Mouse (Mus musculus): ENCODE results near the gene Cdk1.

Gene Cdk1

DNA sequence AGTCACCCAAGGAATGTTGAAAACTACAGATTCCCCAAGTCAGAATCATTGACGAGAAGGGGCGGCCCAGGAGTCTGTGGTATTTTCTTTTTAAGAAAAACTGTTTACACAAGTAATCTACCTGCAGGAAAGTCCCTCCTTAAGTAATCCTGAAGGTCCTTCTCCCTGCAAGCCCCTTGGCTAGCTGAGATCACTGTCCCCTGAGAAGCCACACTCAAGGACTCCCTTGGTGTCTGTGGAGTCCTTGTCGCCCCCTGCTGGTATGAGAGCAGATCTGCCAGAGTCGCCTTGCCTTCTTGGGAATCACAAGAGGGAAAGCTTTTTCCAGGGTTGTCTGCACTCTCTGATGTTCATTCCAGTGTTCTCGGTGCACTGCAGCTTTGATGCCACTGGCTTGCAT lies 45.7 kb downstream of the Cdk1 start:
- DNase-seq (ENCODE audit: low spot score in 2 of 2), result peak in 1 of 2 experiments; percentile 45

GRCm38 (mm10) chr10:69306205-69306604 lies 46.5 kb downstream of the Cdk1 start:
- DNase-seq (ENCODE audit: low spot score in 2 of 2), result peak in 1 of 2 experiments; percentile 35

GRCm38 (mm10) chr10:69305600-69305999 lies 47.1 kb downstream of the Cdk1 start:
- no peak for DNase-seq (ENCODE audit: low spot score in 2 of 2)

DNA sequence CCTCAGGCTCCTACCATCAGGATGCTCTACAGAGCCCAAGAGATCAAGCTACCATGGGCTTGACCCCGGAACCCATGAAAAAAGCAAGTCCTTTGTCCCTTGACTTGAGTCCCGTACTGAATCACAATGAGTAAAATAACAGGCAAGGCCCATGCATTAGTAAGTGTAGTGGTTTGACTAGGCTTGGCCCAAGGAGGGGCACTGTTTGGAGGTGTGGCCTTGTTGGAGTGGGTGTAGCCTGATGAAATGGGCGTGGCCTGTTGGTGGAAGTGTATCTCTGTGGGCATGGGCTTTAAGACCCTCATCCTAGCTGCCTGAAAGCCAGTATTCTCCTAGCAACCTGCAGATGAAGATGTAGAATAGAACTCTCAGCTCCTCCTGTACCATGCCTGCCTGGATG lies 47.9 kb downstream of the Cdk1 start:
- no peak for DNase-seq (ENCODE audit: low spot score in 2 of 2)

DNA sequence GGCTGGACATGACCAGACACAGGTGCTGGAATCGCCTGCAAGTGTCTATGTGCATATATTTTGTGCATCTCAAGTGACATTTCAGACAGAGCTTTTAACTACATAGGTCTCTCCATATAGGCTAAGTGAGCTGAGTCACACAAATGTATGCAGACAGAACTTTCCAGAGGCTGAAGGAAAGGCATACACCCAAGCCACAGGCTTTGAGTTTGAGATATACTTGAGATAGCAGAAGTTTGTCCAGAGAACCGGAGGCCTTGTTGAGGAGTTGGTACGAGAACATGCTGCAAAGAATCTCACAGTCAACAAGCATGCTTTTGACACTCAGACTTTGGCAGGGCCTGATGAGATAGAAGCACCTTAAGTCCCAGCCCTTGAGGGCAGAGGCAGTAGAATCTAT lies 50.1 kb downstream of the Cdk1 start:
- DNase-seq (ENCODE audit: low spot score in 2 of 2), result no peak

DNA sequence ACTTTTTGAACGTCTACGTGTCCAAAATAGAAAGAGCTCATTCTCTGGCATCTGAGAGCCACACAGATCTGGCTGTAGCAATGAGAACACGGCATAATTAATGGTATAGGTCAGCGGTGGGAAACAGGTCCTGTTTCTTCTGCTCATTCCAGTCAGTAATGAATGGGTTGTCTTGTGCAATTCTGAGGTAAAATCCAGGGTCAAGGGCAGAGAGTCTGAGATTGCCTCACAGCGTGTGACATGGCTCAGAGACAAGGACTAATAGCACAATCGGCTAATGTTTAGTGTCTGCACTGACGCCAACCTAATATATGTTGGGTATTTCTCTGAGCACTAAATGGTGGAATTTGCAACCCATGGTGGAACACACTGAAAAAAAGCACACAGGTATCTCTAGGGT lies 52.8 kb downstream of the Cdk1 start:
- DNase-seq (ENCODE audit: low spot score in 2 of 2), result no peak

DNA sequence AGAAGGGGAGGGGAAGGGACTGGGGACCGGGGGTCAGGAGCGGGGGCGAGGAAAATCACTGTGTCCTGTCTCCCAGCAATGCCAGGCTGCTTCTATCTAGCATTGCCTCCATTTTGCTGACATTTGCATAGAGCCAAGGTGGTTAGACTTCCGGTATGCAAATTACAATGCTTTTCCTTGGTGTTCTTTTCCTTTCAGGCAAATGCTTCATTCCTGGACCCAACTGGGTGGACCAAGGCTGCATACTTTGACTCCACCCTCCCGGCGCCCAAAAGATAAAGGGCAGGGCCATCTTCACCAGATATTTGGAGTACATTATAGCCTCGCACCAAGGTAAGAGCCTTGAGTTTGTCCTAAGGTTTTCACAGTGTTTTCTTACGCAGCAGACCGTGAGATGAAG lies 56.8 kb downstream of the Cdk1 start:
- no peak for DNase-seq (ENCODE audit: low spot score in 2 of 2)

DNA sequence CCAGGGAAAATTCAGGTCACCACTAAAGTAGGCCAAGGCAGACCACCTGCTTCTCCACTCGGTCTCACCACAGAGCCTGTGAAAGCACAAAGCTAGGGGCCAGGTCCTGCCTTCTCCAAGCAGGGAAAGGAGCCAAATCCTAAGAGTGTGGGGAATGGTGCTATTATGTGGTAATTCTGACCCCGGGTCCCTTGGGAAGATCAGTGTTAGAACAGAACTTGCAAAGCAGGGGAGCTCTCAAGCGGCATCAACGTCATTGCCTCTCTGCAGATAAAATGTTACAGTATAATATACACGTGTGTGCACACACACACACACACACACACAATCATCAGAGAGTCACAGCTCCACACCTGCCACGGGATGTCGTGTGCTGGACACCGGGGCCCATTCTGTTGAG lies 62.0 kb downstream of the Cdk1 start:
- DNase-seq (ENCODE audit: low spot score in 2 of 2), result no peak

GRCm38 (mm10) chr10:69288720-69289119 lies 64.0 kb downstream of the Cdk1 start:
- DNase-seq (ENCODE audit: low spot score in 2 of 2), result no peak

GRCm38 (mm10) chr10:69288086-69288485 lies 64.7 kb downstream of the Cdk1 start:
- DNase-seq (ENCODE audit: low spot score in 2 of 2), result no peak

GRCm38 (mm10) chr10:69286939-69287338 lies 65.8 kb downstream of the Cdk1 start:
- DNase-seq (ENCODE audit: low spot score in 2 of 2), result no peak

Measured in thymus, postnatal 10 days (tissue).